Comparison of ENCODE assay signal across 13 mouse cellular contexts in genomic region chr6:127449531-127450422, GRCm38 (mm10). TPM values are rescaled to one million over a fixed set of nuclear protein-coding genes. Genes with fewer than 3 reads are reported as not detected.
A peak's percentile ranks its signal among the peaks of the same experiment; 100 is the strongest.
DNase-seq lines count a peak whose midpoint lies in the region; ATAC-seq and TF ChIP-seq lines count a peak whose summit lies in the region.
"Had no signal": no experiment of that assay in that cellular context is flagged by ENCODE, and none has a peak within 500 bp of the region (broad histone marks: within the 10 kb centered on the region; RNA-seq: fewer than 3 reads in every experiment).

No protein-coding gene starts in this region.

- H3K9ac ChIP-seq in heart, embryonic 13.5 days = 0 out of 2 replicates have a peak overlapping the region, but pooled peaks have one; percentile 10
- H3K9ac ChIP-seq in embryonic facial prominence, embryonic 11.5 days (replicated peaks; ENCODE audit: low read length) = no peak overlapping the region
- peak overlapping the region; percentile 51; the same call in 1 of the 2 replicates for H3K9ac ChIP-seq in hindbrain, embryonic 13.5 days
- H3K9ac ChIP-seq in midbrain, postnatal 0 days (replicated peaks; ENCODE audit: low read length, poor library complexity, severe bottlenecking) = no peak overlapping the region
- H3K9ac ChIP-seq in kidney, embryonic 16.5 days (replicated peaks; ENCODE audit: low read length) = no peak overlapping the region
- H3K9ac ChIP-seq: liver, embryonic 14.5 days had no signal

- no peaks in the 10 kb centered on the region for H3K36me3 ChIP-seq in heart, embryonic 13.5 days
- no peaks in the 10 kb centered on the region for H3K36me3 ChIP-seq in embryonic facial prominence, embryonic 11.5 days (replicated peaks; ENCODE audit: control insufficient read depth, insufficient read depth, low read depth, low read length)
- no peaks in the 10 kb centered on the region for H3K36me3 ChIP-seq in hindbrain, embryonic 13.5 days
- no peaks in the 10 kb centered on the region for H3K36me3 ChIP-seq in midbrain, postnatal 0 days (ENCODE audit: insufficient read depth, low read length)
- H3K36me3 ChIP-seq in kidney, embryonic 16.5 days (ENCODE audit: insufficient read depth, low read length) = no peaks in the 10 kb centered on the region
- H3K36me3 ChIP-seq: heart, embryonic 10.5 days had no signal

- peaks cover 6% of the 10 kb centered on the region for H3K4me1 ChIP-seq in heart, embryonic 13.5 days
- no peaks in the 10 kb centered on the region for H3K4me1 ChIP-seq in embryonic facial prominence, embryonic 11.5 days (ENCODE audit: control insufficient read depth, insufficient read depth, low read length)
- peaks cover 26% of the 10 kb centered on the region for H3K4me1 ChIP-seq in hindbrain, embryonic 13.5 days (replicated peaks)
- H3K4me1 ChIP-seq in midbrain, postnatal 0 days (ENCODE audit: insufficient read depth, low read length) = peaks cover 6% of the 10 kb centered on the region; the same call in 1 of the 2 replicates
- peaks cover 4% of the 10 kb centered on the region for H3K4me1 ChIP-seq in kidney, embryonic 16.5 days (ENCODE audit: insufficient read depth, low read length)

- H3K9me3 ChIP-seq in heart, embryonic 13.5 days = no peaks in the 10 kb centered on the region
- H3K9me3 ChIP-seq in embryonic facial prominence, embryonic 11.5 days (replicated peaks; ENCODE audit: control insufficient read depth, low read length) = no peaks in the 10 kb centered on the region
- H3K9me3 ChIP-seq in hindbrain, embryonic 13.5 days = no peaks in the 10 kb centered on the region
- no peaks in the 10 kb centered on the region for H3K9me3 ChIP-seq in midbrain, postnatal 0 days (ENCODE audit: low read length)
- no peaks in the 10 kb centered on the region for H3K9me3 ChIP-seq in kidney, embryonic 16.5 days (ENCODE audit: low read length)
- H3K9me3 ChIP-seq: heart, embryonic 10.5 days had no signal

- H3K4me2 ChIP-seq in heart, embryonic 13.5 days = no peak overlapping the region
- no peak overlapping the region for H3K4me2 ChIP-seq in embryonic facial prominence, embryonic 11.5 days (ENCODE audit: low read depth, low read length)
- no peak overlapping the region for H3K4me2 ChIP-seq in hindbrain, embryonic 13.5 days
- H3K4me2 ChIP-seq in midbrain, postnatal 0 days (ENCODE audit: low read depth, low read length, poor library complexity, severe bottlenecking) = no peak overlapping the region
- no peak overlapping the region for H3K4me2 ChIP-seq in kidney, embryonic 16.5 days (replicated peaks; ENCODE audit: low read depth, low read length)

- no peak overlapping the region for H3K27ac ChIP-seq in heart, embryonic 13.5 days (replicated peaks)
- no peak overlapping the region for H3K27ac ChIP-seq in embryonic facial prominence, embryonic 11.5 days (replicated peaks; ENCODE audit: low read depth, low read length)
- H3K27ac ChIP-seq in hindbrain, embryonic 13.5 days = peak overlapping the region; percentile 87
- H3K27ac ChIP-seq in midbrain, postnatal 0 days (ENCODE audit: low read depth, low read length) = peak overlapping the region; percentile 48; the same call in 1 of the 2 replicates
- H3K27ac ChIP-seq in kidney, embryonic 16.5 days (ENCODE audit: low read length) = no peak overlapping the region
- H3K27ac ChIP-seq: heart, embryonic 10.5 days; liver, embryonic 14.5 days; macrophage had no signal

- ATAC-seq in heart, embryonic 13.5 days (ENCODE audit: extremely low read depth, insufficient number of reproducible peaks, low FRiP score, low TSS enrichment) = no peak
- ATAC-seq in embryonic facial prominence, embryonic 11.5 days (replicated peaks; ENCODE audit: insufficient number of reproducible peaks, low FRiP score, low TSS enrichment, low read depth) = no peak
- no peak for ATAC-seq in hindbrain, embryonic 13.5 days (ENCODE audit: low FRiP score)
- no peak for ATAC-seq in midbrain, postnatal 0 days (ENCODE audit: low FRiP score)
- no peak for ATAC-seq in megakaryocyte, adult 5-6 weeks (ENCODE audit: poor library complexity, severe bottlenecking)
- ATAC-seq in kidney, embryonic 16.5 days (ENCODE audit: low FRiP score, low TSS enrichment) = no peak

- no peak overlapping the region for H3K4me3 ChIP-seq in heart, embryonic 13.5 days
- no peak overlapping the region for H3K4me3 ChIP-seq in embryonic facial prominence, embryonic 11.5 days (ENCODE audit: low read depth, low read length)
- no peak overlapping the region for H3K4me3 ChIP-seq in hindbrain, embryonic 13.5 days
- H3K4me3 ChIP-seq in midbrain, postnatal 0 days (ENCODE audit: low read depth, low read length) = no peak overlapping the region
- H3K4me3 ChIP-seq in kidney, embryonic 16.5 days (ENCODE audit: low read length) = no peak overlapping the region
- H3K4me3 ChIP-seq: heart, embryonic 10.5 days had no signal

- WGBS in heart, embryonic 13.5 days = 27% methylated on average over 10 of the region's 10 CpGs
- 33% methylated on average over 10 of the region's 10 CpGs for WGBS in embryonic facial prominence, embryonic 11.5 days
- WGBS in hindbrain, embryonic 13.5 days = 11% methylated on average over 10 of the region's 10 CpGs
- 14% methylated on average over 10 of the region's 10 CpGs for WGBS in midbrain, postnatal 0 days
- 40% methylated on average over 10 of the region's 10 CpGs for WGBS in kidney, embryonic 16.5 days

- no peak for TF ChIP-seq CTCF in midbrain, postnatal 0 days (IDR thresholded peaks at IDR 0.05)

- peaks cover 36% of the 10 kb centered on the region for H3K27me3 ChIP-seq in heart, embryonic 13.5 days (replicated peaks)
- H3K27me3 ChIP-seq in embryonic facial prominence, embryonic 11.5 days (ENCODE audit: control insufficient read depth, insufficient read depth, low read length) = no peaks in the 10 kb centered on the region
- H3K27me3 ChIP-seq in hindbrain, embryonic 13.5 days = peaks cover 11% of the 10 kb centered on the region; the same call in 1 of the 2 replicates
- H3K27me3 ChIP-seq in midbrain, postnatal 0 days (ENCODE audit: insufficient read depth, low read length) = no peaks in the 10 kb centered on the region
- H3K27me3 ChIP-seq in kidney, embryonic 16.5 days (ENCODE audit: insufficient read depth, low read length) = 0 out of 2 replicates have a peak, but pooled peaks cover 5% of the 10 kb centered on the region

- no peak for DNase-seq in heart, adult 8-10 months (ENCODE audit: low spot score)
- peak; percentile 26 for DNase-seq in embryonic facial prominence, embryonic 11.5 days (ENCODE audit: low spot score)
- peak; percentile 65 for DNase-seq in midbrain, postnatal 0 days (ENCODE audit: low spot score)
- no peak for DNase-seq in ovary, postnatal 10 days (ENCODE audit: low spot score)
- DNase-seq: cerebellum, adult 8-10 months; thymus, postnatal 36 days had no signal

RNA-seq across cellular contexts. Expression of gene Parp11, which starts 3.1 kb away (rescaled TPM):
- polyA plus RNA-seq in heart, embryonic 13.5 days (2015; fragmentation: Nextera tagmentation; extraction: Ambion mirVana) = 17.0 and 18.7 TPM in 2 replicates
- total RNA-seq in heart, adult 8-10 months (2022) = 1 to 10 TPM; 7.6 to 8.3 (median 8.1) TPM
- polyA plus RNA-seq in embryonic facial prominence, embryonic 11.5 days (2014; fragmentation: Nextera tagmentation; extraction: Ambion mirVana) = 40.5 and 43.6 TPM in 2 replicates
- 80.6 and 82.1 TPM in 2 replicates for polyA plus RNA-seq in hindbrain, embryonic 13.5 days (2015; fragmentation: Nextera tagmentation; extraction: Ambion mirVana)
- 68.5 and 73.2 TPM in 2 replicates for total RNA-seq in midbrain, postnatal 0 days (2014; rRNA removed)
- 51.5 and 57.2 TPM in 2 replicates for polyA plus RNA-seq in midbrain, postnatal 0 days (2015; fragmentation: Nextera tagmentation; extraction: Ambion mirVana)
- total RNA-seq in megakaryocyte, adult 5-6 weeks (2015) = 11.0 and 11.7 TPM in 2 replicates
- total RNA-seq in megakaryocyte, adult 5-6 weeks (2017) = 19.1 and 25.2 TPM in 2 replicates
- polyA plus RNA-seq in kidney, embryonic 16.5 days (2015; fragmentation: Nextera tagmentation; extraction: Ambion mirVana) = 23.9 and 25.6 TPM in 2 replicates

Comparison
In these comparisons a context has a peak if more than half of its experiments do, and no peak if none do; other contexts are left out.
1. H3K27ac ChIP-seq: peak in hindbrain, embryonic 13.5 days (single experiment) and midbrain, postnatal 0 days (single experiment); none in heart, embryonic 13.5 days (single experiment), embryonic facial prominence, embryonic 11.5 days (single experiment) and kidney, embryonic 16.5 days (single experiment).
2. H3K9ac ChIP-seq: peak in heart, embryonic 13.5 days (single experiment) and hindbrain, embryonic 13.5 days (single experiment); none in embryonic facial prominence, embryonic 11.5 days (single experiment), midbrain, postnatal 0 days (single experiment) and kidney, embryonic 16.5 days (single experiment).
3. DNase-seq: peak in embryonic facial prominence, embryonic 11.5 days (single experiment) and midbrain, postnatal 0 days (single experiment); none in heart, adult 8-10 months (single experiment) and ovary, postnatal 10 days (single experiment).